Mouse (Mus musculus): ENCODE measurements around the gene Aldh4a1. TPM values are rescaled to one million over a fixed set of nuclear protein-coding genes. Genes with fewer than 3 reads are reported as not detected.

Gene Aldh4a1
- total RNA-seq (2023; ENCODE audit: inconsistent age) = 14.7 to 16.1 TPM (median 15.4 TPM) in 4 replicates

GRCm38 (mm10) chr4:139622373-139623282 is at the start of gene Aldh4a1:
Aldh4a1 (plus strand) TSS chr4:139622866.

DNA sequence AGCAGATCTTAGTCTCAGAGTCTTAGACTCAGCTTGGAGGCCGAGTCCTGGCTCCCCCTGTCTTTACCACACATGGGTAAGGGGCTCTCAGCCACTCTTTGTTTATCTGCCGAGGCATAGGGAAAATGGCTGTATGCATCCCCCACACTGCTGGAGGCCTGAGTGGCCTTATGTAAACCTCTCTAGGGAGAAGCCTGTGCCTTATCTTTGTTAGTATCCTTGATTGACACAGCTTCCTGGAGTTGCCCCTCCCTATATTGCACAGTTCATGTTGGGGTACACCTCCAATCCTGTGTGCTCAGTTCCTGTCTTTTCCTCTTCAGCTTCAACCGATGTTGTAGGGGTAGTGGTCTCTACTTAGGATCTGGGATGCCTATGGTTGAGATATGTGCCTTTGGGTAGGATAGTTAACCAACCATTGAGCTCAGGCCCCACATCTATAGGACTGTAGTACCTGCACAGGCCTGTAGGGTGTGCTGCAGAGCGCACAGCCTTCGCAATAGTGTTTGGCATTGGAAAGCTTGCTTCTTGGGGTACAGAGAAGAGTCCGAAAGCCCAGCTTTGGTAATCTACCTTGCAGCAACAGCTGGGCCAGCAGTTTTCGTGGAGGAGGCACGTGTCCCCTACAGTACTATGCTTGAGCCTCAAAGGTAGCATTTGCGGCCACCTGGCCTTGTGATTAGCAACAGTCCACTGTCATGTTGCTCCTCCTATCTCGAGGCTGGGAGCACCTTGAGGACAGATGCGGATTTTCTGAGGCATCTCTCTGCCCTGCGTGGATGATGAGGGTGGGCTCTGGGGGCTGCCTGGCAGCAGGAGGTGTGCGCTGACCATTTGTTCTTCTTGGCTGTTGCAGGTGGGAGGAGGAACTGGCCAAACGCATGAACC is 20.1 kb upstream of the Aldh4a1 start, which contains the start of gene Gm21969:
Gene Gm21969 (plus strand): TSS at position 830 of the 888 bp plus-strand sequence.

DNA sequence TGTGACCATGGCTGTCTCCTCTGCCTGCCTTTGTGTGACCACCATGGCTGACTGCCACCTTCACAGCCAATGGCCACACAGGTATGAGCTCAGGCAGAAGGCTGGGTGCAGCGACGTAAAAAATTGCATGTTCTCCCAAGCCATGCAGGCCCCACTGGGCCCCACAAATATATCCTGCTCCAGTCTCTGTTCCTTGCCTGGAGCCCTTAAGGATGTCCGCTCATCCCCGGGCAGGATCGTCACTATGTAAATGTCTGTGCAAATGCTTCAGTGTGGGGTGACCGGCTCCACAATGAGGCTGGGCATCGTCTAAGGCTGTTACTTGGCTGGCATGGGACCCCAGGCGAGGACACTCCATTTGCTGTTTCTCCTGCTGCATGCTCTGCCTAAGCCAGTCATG is 30.6 kb downstream of the Aldh4a1 start, which contains the start of gene Tas1r2:
Gene Tas1r2 (plus strand): TSS at position 301 of the 400 bp plus-strand sequence.

Other genes starting within 250 kb of the Aldh4a1 start
- 0.77 to 2.0 TPM (median 1.2 TPM) in 4 replicates for gene Iffo2, start 92.3 kb upstream of the Aldh4a1 start, total RNA-seq (2023; ENCODE audit: inconsistent age)
- 0.15 TPM in 1 of 4 replicates, not detected in the others for gene Gm21969, start 19.7 kb upstream of the Aldh4a1 start, total RNA-seq (2023; ENCODE audit: inconsistent age)
- gene Tas1r2, start 30.7 kb downstream of the Aldh4a1 start, total RNA-seq (2023; ENCODE audit: inconsistent age) = not detected in 4 replicates
- 0.09 TPM in 1 of 4 replicates, not detected in the others for gene Pax7, start 210.7 kb downstream of the Aldh4a1 start, total RNA-seq (2023; ENCODE audit: inconsistent age)

Data from B cell, adult (primary cell).